Mouse (Mus musculus): ENCODE data around the gene Cenpo. TPM values are rescaled to one million over a fixed set of nuclear protein-coding genes. Genes with fewer than 3 reads are reported as not detected.

Gene Cenpo
- polyA plus RNA-seq, 2 experiments = 13.7 to 19.2 TPM

GRCm38 (mm10) chr12:4237481-4237880, 3.4 kb upstream of the Cenpo start:
- Histone ChIP-seq H3K36me3 (ENCODE audit: control insufficient read depth, insufficient read depth, low read length) (peaks cover 5% of the 10 kb centered on the region; the same call in 1 of the 2 replicates), H3K27me3 (ENCODE audit: control insufficient read depth, insufficient read depth, low read length) (no peaks in the 10 kb centered on the region), H3K4me1 (ENCODE audit: control insufficient read depth, insufficient read depth, low read length) (peaks cover 4% of the 10 kb centered on the region; the same call in 1 of the 2 replicates), H3K4me2 (replicated peaks; ENCODE audit: low read depth, low read length, severe bottlenecking) (no peak overlapping the region), H3K9ac (ENCODE audit: low read depth, low read length, severe bottlenecking) (no peak overlapping the region), H3K4me3 (replicated peaks; ENCODE audit: low read length) (no peak overlapping the region), H3K27ac (replicated peaks; ENCODE audit: low read depth, low read length) (no peak overlapping the region), H3K9me3 (ENCODE audit: control insufficient read depth, low read length) (no peaks in the 10 kb centered on the region)
- TF ChIP-seq POLR2A (IDR thresholded peaks at IDR 0.05; ENCODE audit: borderline replicate concordance, extremely low read depth, insufficient read depth, insufficient read length) = no peak
- ATAC-seq (ENCODE audit: low FRiP score, low read depth) (no peak), DNase-seq (ENCODE audit: low spot score) (no peak)
- 95% methylated on average over 15 of the region's 15 CpGs for WGBS

GRCm38 (mm10) chr12:4232777-4233176, 1.3 kb downstream of the Cenpo start:
- peak overlapping the region; percentile 71 for H3K4me3 ChIP-seq (replicated peaks; ENCODE audit: low read length)
- H3K27ac ChIP-seq (replicated peaks; ENCODE audit: low read depth, low read length) = no peak overlapping the region
- peaks cover 4% of the 10 kb centered on the region; the same call in 1 of the 2 replicates for H3K4me1 ChIP-seq (ENCODE audit: control insufficient read depth, insufficient read depth, low read length)
- peak overlapping the region; percentile 67 for H3K4me2 ChIP-seq (replicated peaks; ENCODE audit: low read depth, low read length, severe bottlenecking)
- DNase-seq (ENCODE audit: low spot score) (no peak), ATAC-seq (ENCODE audit: low FRiP score, low read depth) (no peak)
- WGBS = 54% methylated on average over 4 of the region's 4 CpGs
- TF ChIP-seq POLR2A (IDR thresholded peaks at IDR 0.05; ENCODE audit: borderline replicate concordance, extremely low read depth, insufficient read depth, insufficient read length) = no peak
- H3K9ac ChIP-seq (ENCODE audit: low read depth, low read length, severe bottlenecking) = peak overlapping the region; percentile 70; the same call in 1 of the 2 replicates
- H3K27me3 ChIP-seq (ENCODE audit: control insufficient read depth, insufficient read depth, low read length) = no peaks in the 10 kb centered on the region
- peaks cover 24% of the 10 kb centered on the region for H3K36me3 ChIP-seq (ENCODE audit: control insufficient read depth, insufficient read depth, low read length)
- H3K9me3 ChIP-seq (ENCODE audit: control insufficient read depth, low read length) = no peaks in the 10 kb centered on the region

DNA sequence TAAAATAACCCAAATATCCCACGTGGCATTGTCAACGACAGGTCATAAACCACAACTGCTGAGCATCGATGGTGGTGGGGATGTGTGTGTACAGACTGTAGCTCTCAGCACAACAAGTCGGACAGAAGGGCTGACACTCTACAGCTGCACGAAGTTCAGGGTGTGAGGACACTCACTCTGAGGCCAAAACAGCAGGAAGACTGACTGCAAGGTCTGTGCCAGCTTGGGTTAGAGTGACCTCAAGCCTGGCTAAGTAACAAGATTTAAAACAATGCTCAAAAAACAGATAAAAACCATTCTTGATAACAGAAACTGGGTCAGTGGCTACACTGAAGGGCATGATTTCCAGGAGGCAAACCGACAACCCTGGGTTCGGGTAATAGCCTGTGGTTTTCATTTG, 3.9 kb downstream of the Cenpo start:
- H3K4me3 ChIP-seq (replicated peaks; ENCODE audit: low read length) = no peak overlapping the region
- DNase-seq (ENCODE audit: low spot score) (no peak), ATAC-seq (ENCODE audit: low FRiP score, low read depth) (no peak)
- H3K4me2 ChIP-seq (replicated peaks; ENCODE audit: low read depth, low read length, severe bottlenecking) = no peak overlapping the region
- no peaks in the 10 kb centered on the region for H3K9me3 ChIP-seq (ENCODE audit: control insufficient read depth, low read length)
- 90% methylated on average over 7 of the region's 7 CpGs for WGBS
- no peak for TF ChIP-seq POLR2A (IDR thresholded peaks at IDR 0.05; ENCODE audit: borderline replicate concordance, extremely low read depth, insufficient read depth, insufficient read length)
- H3K36me3 ChIP-seq (ENCODE audit: control insufficient read depth, insufficient read depth, low read length) = peaks cover 35% of the 10 kb centered on the region
- H3K9ac ChIP-seq (ENCODE audit: low read depth, low read length, severe bottlenecking) = no peak overlapping the region
- no peaks in the 10 kb centered on the region for H3K27me3 ChIP-seq (ENCODE audit: control insufficient read depth, insufficient read depth, low read length)
- no peak overlapping the region for H3K27ac ChIP-seq (replicated peaks; ENCODE audit: low read depth, low read length)
- peaks cover 4% of the 10 kb centered on the region; the same call in 1 of the 2 replicates for H3K4me1 ChIP-seq (ENCODE audit: control insufficient read depth, insufficient read depth, low read length)

DNA sequence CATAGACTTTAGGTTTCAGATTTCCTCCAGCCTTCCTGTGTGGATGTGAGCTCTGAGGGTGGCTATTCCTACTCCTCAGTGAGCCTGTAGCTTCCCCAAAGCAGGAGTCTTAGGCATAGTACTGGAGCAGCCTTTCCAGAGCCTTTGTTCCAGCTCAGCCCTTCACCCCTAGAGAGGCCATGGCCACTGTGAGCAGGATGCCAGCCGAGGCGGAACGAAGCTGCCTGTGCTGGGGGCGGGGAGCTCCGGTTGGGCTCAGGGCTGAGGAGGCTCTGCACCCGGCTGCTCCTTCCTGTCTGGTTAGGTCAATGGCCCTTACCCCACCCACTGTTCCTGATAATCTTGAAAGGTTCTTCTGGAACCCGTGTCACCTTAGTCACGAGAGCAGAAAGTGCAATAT, 21.2 kb downstream of the Cenpo start:
- H3K36me3 ChIP-seq (ENCODE audit: control insufficient read depth, insufficient read depth, low read length) = peaks cover 84% of the 10 kb centered on the region
- no peak overlapping the region for H3K9ac ChIP-seq (ENCODE audit: low read depth, low read length, severe bottlenecking)
- H3K9me3 ChIP-seq (ENCODE audit: control insufficient read depth, low read length) = no peaks in the 10 kb centered on the region
- H3K4me2 ChIP-seq (replicated peaks; ENCODE audit: low read depth, low read length, severe bottlenecking) = no peak overlapping the region
- ATAC-seq (ENCODE audit: low FRiP score, low read depth) = no peak
- no peak overlapping the region for H3K4me3 ChIP-seq (replicated peaks; ENCODE audit: low read length)
- DNase-seq (ENCODE audit: low spot score) = no peak
- H3K4me1 ChIP-seq (ENCODE audit: control insufficient read depth, insufficient read depth, low read length) = no peaks in the 10 kb centered on the region
- H3K27ac ChIP-seq (replicated peaks; ENCODE audit: low read depth, low read length) = no peak overlapping the region
- H3K27me3 ChIP-seq (ENCODE audit: control insufficient read depth, insufficient read depth, low read length) = no peaks in the 10 kb centered on the region
- WGBS = 67% methylated on average over 8 of the region's 8 CpGs
- TF ChIP-seq POLR2A (IDR thresholded peaks at IDR 0.05; ENCODE audit: borderline replicate concordance, extremely low read depth, insufficient read depth, insufficient read length) = no peak

GRCm38 (mm10) chr12:4211174-4211573, 22.9 kb downstream of the Cenpo start:
- 83% methylated on average over 9 of the region's 9 CpGs for WGBS

GRCm38 (mm10) chr12:4209196-4209595, 24.9 kb downstream of the Cenpo start:
- DNase-seq (ENCODE audit: low spot score) = no peak

More at GRCm38 (mm10) chr12:4211174-4211573, 22.9 kb downstream of the Cenpo start:
- Histone ChIP-seq H3K27me3 (ENCODE audit: control insufficient read depth, insufficient read depth, low read length) (no peaks in the 10 kb centered on the region), H3K4me1 (ENCODE audit: control insufficient read depth, insufficient read depth, low read length) (no peaks in the 10 kb centered on the region), H3K4me2 (replicated peaks; ENCODE audit: low read depth, low read length, severe bottlenecking) (no peak overlapping the region), H3K9ac (ENCODE audit: low read depth, low read length, severe bottlenecking) (no peak overlapping the region), H3K4me3 (replicated peaks; ENCODE audit: low read length) (no peak overlapping the region), H3K36me3 (ENCODE audit: control insufficient read depth, insufficient read depth, low read length) (peaks cover 78% of the 10 kb centered on the region), H3K9me3 (ENCODE audit: control insufficient read depth, low read length) (no peaks in the 10 kb centered on the region), H3K27ac (replicated peaks; ENCODE audit: low read depth, low read length) (no peak overlapping the region)
- ATAC-seq (ENCODE audit: low FRiP score, low read depth) (no peak), DNase-seq (ENCODE audit: low spot score) (no peak)
- TF ChIP-seq POLR2A (IDR thresholded peaks at IDR 0.05; ENCODE audit: borderline replicate concordance, extremely low read depth, insufficient read depth, insufficient read length) = no peak

More at GRCm38 (mm10) chr12:4209196-4209595, 24.9 kb downstream of the Cenpo start:
- no peak for TF ChIP-seq POLR2A (IDR thresholded peaks at IDR 0.05; ENCODE audit: borderline replicate concordance, extremely low read depth, insufficient read depth, insufficient read length)
- Histone ChIP-seq H3K4me1 (ENCODE audit: control insufficient read depth, insufficient read depth, low read length) (no peaks in the 10 kb centered on the region), H3K36me3 (ENCODE audit: control insufficient read depth, insufficient read depth, low read length) (peaks cover 77% of the 10 kb centered on the region), H3K27me3 (ENCODE audit: control insufficient read depth, insufficient read depth, low read length) (no peaks in the 10 kb centered on the region), H3K4me3 (replicated peaks; ENCODE audit: low read length) (no peak overlapping the region), H3K4me2 (replicated peaks; ENCODE audit: low read depth, low read length, severe bottlenecking) (no peak overlapping the region), H3K9me3 (ENCODE audit: control insufficient read depth, low read length) (no peaks in the 10 kb centered on the region), H3K9ac (ENCODE audit: low read depth, low read length, severe bottlenecking) (no peak overlapping the region), H3K27ac (replicated peaks; ENCODE audit: low read depth, low read length) (no peak overlapping the region)
- WGBS = 95% methylated on average over 9 of the region's 9 CpGs
- ATAC-seq (ENCODE audit: low FRiP score, low read depth) = no peak

Measured in limb, embryonic 14.5 days (tissue).